ENCODE assay signal across 32 mouse cellular contexts in the genomic region with DNA sequence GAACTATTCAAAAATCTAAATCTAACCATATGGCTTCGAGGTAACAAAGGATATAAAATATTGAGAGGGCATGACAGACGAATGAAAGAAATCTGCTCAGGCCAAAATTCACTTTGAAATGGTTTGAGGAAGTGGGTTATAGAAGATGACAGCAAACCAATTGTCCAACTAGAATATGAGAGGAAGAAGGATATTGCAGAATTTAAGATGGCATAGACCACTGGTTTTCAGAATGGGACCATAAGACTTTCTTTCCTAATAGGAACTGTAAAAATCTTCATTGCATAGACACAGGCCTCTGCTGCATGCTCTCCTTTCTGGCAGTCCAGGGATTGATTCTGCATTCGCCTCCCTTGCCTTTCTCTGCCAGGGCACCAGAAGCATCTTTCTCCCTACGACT.
"Had no signal": no experiment of that assay in that cellular context is flagged by ENCODE, and none has a peak within 500 bp of the region (broad histone marks: within the 10 kb centered on the region; RNA-seq: fewer than 3 reads in every experiment).

No protein-coding gene starts in this region.

- H3K36me3 ChIP-seq: limb, embryonic 10.5 days; limb, embryonic 12.5 days; limb, embryonic 13.5 days; limb, embryonic 15.5 days; liver, embryonic 12.5 days; liver, embryonic 13.5 days; liver, embryonic 15.5 days; lung, embryonic 15.5 days; midbrain, embryonic 10.5 days; midbrain, embryonic 12.5 days; midbrain, embryonic 13.5 days; midbrain, embryonic 15.5 days had no signal

- H3K4me1 ChIP-seq: liver, embryonic 15.5 days; midbrain, embryonic 12.5 days; midbrain, embryonic 13.5 days; midbrain, embryonic 15.5 days had no signal

- H3K4me2 ChIP-seq: limb, embryonic 12.5 days; limb, embryonic 13.5 days; limb, embryonic 15.5 days; liver, embryonic 11.5 days; liver, embryonic 12.5 days; liver, embryonic 13.5 days; liver, embryonic 15.5 days; lung, embryonic 14.5 days; lung, embryonic 15.5 days; midbrain, embryonic 11.5 days; midbrain, embryonic 12.5 days; midbrain, embryonic 13.5 days; midbrain, embryonic 15.5 days had no signal

- H3K4me3 ChIP-seq: left cerebral cortex, adult 2 months; limb, embryonic 10.5 days; limb, embryonic 12.5 days; limb, embryonic 13.5 days; limb, embryonic 15.5 days; liver, embryonic 12.5 days; liver, embryonic 13.5 days; liver, embryonic 15.5 days; lung, embryonic 15.5 days; megakaryocyte, embryonic 14.5 days; midbrain, embryonic 10.5 days; midbrain, embryonic 12.5 days; midbrain, embryonic 13.5 days; midbrain, embryonic 15.5 days; myocyte had no signal

- ATAC-seq: liver, embryonic 12.5 days; liver, postnatal 0 days; lung, postnatal 0 days; midbrain, embryonic 13.5 days; midbrain, embryonic 15.5 days; midbrain, embryonic 16.5 days had no signal

- H3K9ac ChIP-seq: limb, embryonic 12.5 days; limb, embryonic 13.5 days; limb, embryonic 15.5 days; liver, embryonic 12.5 days; liver, embryonic 13.5 days; liver, embryonic 14.5 days; liver, embryonic 15.5 days; liver, postnatal 0 days; lung, embryonic 14.5 days; lung, embryonic 15.5 days; midbrain, embryonic 12.5 days; midbrain, embryonic 13.5 days; midbrain, embryonic 15.5 days had no signal

- DNase-seq: left cerebral cortex, postnatal 4 days; liver; liver, embryonic 13.5 days; liver, postnatal 0 days; lung, adult 18-20 months; lung, adult 2 months; lung, embryonic 14.5 days; lung, postnatal 10 days; lung, postnatal 14 days; lung, postnatal 36 days; lung, postnatal 4 days; midbrain, embryonic 14.5 days had no signal

- H3K27me3 ChIP-seq: limb, embryonic 12.5 days; limb, embryonic 13.5 days; limb, embryonic 15.5 days; liver, embryonic 12.5 days; liver, embryonic 13.5 days; liver, embryonic 15.5 days; lung, embryonic 15.5 days; megakaryocyte, embryonic 14.5 days; midbrain, embryonic 12.5 days; midbrain, embryonic 13.5 days; midbrain, embryonic 15.5 days had no signal

- H3K27ac ChIP-seq: left cerebral cortex, adult 2 months; limb, embryonic 10.5 days; limb, embryonic 12.5 days; limb, embryonic 13.5 days; limb, embryonic 15.5 days; liver, embryonic 12.5 days; liver, embryonic 13.5 days; liver, embryonic 14.5 days; liver, embryonic 15.5 days; lung, embryonic 15.5 days; macrophage; midbrain, embryonic 10.5 days; midbrain, embryonic 12.5 days; midbrain, embryonic 13.5 days; midbrain, embryonic 15.5 days had no signal

- H3K9me3 ChIP-seq: limb, embryonic 10.5 days; limb, embryonic 12.5 days; limb, embryonic 13.5 days; limb, embryonic 15.5 days; liver, embryonic 12.5 days; liver, embryonic 13.5 days; liver, embryonic 15.5 days; lung, embryonic 15.5 days; megakaryocyte, embryonic 14.5 days; midbrain, embryonic 10.5 days; midbrain, embryonic 12.5 days; midbrain, embryonic 13.5 days; midbrain, embryonic 15.5 days had no signal
